Mouse (Mus musculus): ENCODE measurements around the gene Plekhg3. TPM values are rescaled to one million over a fixed set of nuclear protein-coding genes. Genes with fewer than 3 reads are reported as not detected.
A peak's percentile ranks its signal among the peaks of the same experiment; 100 is the strongest.

Gene Plekhg3
- polyA plus RNA-seq, 1 experiment, result 13.3 TPM

DNA sequence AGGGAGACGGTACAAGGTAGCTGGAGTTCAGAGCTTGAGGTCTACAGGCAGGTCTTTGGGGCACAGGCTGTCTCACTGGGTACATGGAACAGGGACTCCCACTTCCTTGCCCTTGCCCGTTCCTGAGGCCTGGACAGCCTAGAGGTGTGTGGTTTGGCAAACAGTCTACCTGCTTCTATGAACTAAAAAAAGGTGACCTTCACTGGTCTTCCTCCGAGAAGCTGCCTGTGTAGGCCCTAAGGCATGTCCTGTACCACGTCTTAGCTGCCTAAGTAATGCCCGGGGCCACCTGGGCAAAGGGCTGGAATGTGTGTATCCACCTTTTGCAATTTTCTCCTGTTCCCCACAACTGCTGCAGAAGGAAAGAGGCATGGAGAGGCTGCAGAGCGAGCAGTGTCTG, 42.7 kb downstream of the Plekhg3 start:
- no peak for DNase-seq (ENCODE audit: low read depth, low spot score)
- WGBS, result 93% methylated on average over 6 of the region's 6 CpGs

DNA sequence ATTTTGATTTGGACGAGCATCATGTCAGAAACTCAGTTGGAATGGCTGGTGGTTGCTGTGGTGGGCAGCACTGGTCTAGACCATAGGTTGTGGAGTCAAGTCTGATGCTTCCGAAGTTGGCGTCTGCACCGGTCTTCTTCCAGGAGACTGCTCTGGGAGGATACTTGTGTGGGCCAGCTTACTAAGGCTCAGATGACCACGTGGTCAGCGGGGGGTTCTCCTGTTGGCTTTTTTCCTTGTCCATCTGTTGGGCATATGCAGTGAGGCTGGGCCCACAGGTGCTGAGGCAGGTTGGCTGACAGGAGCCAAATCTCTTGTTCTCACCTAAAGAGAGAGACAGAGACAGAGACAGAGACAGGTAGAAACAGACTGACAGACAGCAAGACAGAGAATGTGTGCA, 44.1 kb downstream of the Plekhg3 start:
- DNase-seq (ENCODE audit: low read depth, low spot score), result no peak
- 95% methylated on average over 6 of the region's 6 CpGs for WGBS

GRCm38 (mm10) chr12:76576061-76576460, 45.4 kb downstream of the Plekhg3 start:
- WGBS, result 94% methylated on average over 9 of the region's 9 CpGs
- DNase-seq (ENCODE audit: low read depth, low spot score), result no peak

GRCm38 (mm10) chr12:76576806-76577205, 46.1 kb downstream of the Plekhg3 start:
- 95% methylated on average over 8 of the region's 8 CpGs for WGBS
- no peak for DNase-seq (ENCODE audit: low read depth, low spot score)

DNA sequence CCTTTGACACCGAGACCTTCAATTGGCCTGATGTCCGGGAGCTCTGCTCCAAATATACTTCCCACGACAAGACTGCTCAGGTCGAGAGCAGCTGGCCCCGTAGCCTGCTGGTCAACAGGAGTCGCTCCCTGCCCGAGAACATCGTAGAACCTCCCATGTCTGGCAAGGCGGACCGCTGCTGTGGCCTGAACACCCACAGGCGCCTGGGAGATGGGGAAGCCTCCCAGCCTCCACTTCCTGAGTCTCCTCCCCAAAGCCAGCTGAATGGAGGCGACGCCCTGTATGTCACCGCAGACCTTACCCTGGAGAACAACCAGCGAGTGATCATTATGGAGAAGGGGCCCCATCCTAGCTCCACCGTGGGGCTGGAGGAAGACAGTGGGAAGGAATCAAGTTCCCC, 47.2 kb downstream of the Plekhg3 start:
- WGBS, result 66% methylated on average over 16 of the region's 16 CpGs
- DNase-seq (ENCODE audit: low read depth, low spot score), result no peak

DNA sequence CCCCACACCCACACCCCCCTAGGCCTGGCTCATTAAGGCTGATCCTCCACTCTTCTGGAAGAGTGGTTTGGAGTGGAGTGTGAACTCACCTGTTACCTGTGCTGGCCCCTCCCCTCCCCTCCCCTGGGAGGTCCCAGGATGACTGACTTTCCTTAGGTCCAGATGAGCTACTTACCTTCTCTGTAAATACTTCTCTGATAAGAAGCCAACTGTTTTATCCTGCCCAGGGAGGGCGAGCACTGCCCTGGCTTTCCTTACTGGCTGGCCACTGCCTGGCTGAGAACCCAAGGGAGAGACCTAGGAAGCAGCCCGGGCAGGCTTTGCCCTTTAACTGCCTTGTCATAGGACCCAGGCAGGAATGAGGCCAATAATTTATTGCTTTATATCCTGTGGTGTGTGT, 47.8 kb downstream of the Plekhg3 start:
- 32% methylated on average over 2 of the region's 2 CpGs for WGBS
- no peak for DNase-seq (ENCODE audit: low read depth, low spot score)

- DNase-seq (ENCODE audit: low read depth, low spot score), result no peak
- 43% methylated on average over 1 of the region's 1 CpGs for WGBS
Measured at GRCm38 (mm10) chr12:76579806-76580205, 49.1 kb downstream of the Plekhg3 start.

DNA sequence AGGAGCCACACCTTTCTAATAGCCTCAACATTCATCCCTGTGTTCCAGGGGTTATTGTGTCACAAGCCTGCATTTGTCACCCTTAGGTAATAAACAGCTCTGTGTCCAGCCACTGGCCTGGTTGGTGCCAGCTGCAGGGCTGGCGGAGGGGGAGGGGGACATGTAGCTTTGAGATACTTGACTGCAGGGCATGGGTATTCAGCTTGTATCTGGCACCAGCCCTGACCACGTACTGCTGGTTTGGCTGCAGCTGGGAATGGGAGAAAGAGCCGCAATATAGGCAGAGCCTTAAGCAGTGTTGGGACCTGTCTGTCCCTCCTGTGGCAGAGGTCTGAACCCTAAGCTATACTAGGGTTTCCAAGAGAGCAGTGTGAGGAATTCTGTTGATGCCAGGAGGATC, 51.4 kb downstream of the Plekhg3 start:
- WGBS, result 88% methylated on average over 3 of the region's 3 CpGs
- no peak for DNase-seq (ENCODE audit: low read depth, low spot score)

GRCm38 (mm10) chr12:76582841-76583240, 52.1 kb downstream of the Plekhg3 start:
- 23% methylated on average over 6 of the region's 6 CpGs for WGBS
- no peak for DNase-seq (ENCODE audit: low read depth, low spot score)

- WGBS, result 96% methylated on average over 7 of the region's 7 CpGs
- no peak for DNase-seq (ENCODE audit: low read depth, low spot score)
Measured at GRCm38 (mm10) chr12:76583454-76583853, 52.8 kb downstream of the Plekhg3 start.

- no peak for DNase-seq (ENCODE audit: low read depth, low spot score)
Measured at GRCm38 (mm10) chr12:76585028-76585427, 54.3 kb downstream of the Plekhg3 start.

GRCm38 (mm10) chr12:76587357-76587756, 56.7 kb downstream of the Plekhg3 start:
- 64% methylated on average over 11 of the region's 11 CpGs for WGBS
- DNase-seq (ENCODE audit: low read depth, low spot score), result no peak

DNA sequence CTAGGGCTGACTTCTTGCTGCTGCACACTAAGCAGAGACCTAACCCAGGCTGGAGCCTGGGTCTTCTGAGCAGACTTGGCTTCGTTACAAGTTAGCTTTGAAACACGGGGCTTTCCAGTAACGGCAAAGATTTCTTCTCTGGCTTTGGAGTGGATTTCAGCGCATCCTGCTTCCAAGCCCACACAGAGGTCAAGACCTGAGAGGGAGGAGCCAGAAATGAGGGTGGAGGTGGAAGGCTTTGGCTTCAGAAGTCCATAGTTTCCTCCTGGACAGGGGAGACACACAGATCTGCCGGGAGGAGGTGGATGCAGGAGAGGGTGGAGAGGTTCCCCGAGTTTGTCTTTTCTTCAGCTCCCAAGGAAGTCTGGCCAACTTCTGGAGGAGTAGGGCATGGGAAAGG, 58.8 kb downstream of the Plekhg3 start:
- no peak for DNase-seq (ENCODE audit: low read depth, low spot score)
- 20% methylated on average over 6 of the region's 6 CpGs for WGBS

GRCm38 (mm10) chr12:76591037-76591436, 60.3 kb downstream of the Plekhg3 start:
- no peak for DNase-seq (ENCODE audit: low read depth, low spot score)

DNA sequence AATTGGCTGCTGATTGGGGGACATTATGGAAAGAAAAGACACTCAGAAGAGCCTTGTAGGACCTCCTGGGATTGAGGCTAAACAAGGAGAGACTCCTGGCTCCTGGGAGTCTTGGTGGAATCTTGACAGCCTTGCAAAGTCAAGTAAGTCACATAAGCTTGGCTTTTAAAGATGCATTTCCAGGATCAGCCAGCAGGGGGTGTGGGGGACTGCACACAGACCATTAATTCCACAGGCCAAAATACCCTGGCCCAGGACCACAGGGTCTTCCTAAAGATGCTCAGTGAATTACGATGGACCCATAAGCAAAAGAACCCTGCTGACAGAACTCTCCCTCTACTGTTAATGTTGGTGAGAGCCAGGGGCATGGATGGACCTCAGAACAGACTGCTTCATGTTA, 61.5 kb downstream of the Plekhg3 start:
- WGBS, result 62% methylated on average over 1 of the region's 1 CpGs
- DNase-seq (ENCODE audit: low read depth, low spot score), result no peak

More at GRCm38 (mm10) chr12:76591037-76591436, 60.3 kb downstream of the Plekhg3 start:
- 89% methylated on average over 3 of the region's 3 CpGs for WGBS

- no peak for DNase-seq (ENCODE audit: low read depth, low spot score)
- 82% methylated on average over 6 of the region's 6 CpGs for WGBS
Measured at GRCm38 (mm10) chr12:76593254-76593653, 62.6 kb downstream of the Plekhg3 start.

- DNase-seq (ENCODE audit: low read depth, low spot score), result peak; percentile 93
- WGBS, result 3% methylated on average over 7 of the region's 7 CpGs
Measured at GRCm38 (mm10) chr12:76593839-76594322, 63.2 kb downstream of the Plekhg3 start.

GRCm38 (mm10) chr12:76594556-76594955, 63.9 kb downstream of the Plekhg3 start:
- DNase-seq (ENCODE audit: low read depth, low spot score), result no peak
- WGBS, result 83% methylated on average over 3 of the region's 3 CpGs

- WGBS, result 82% methylated on average over 2 of the region's 2 CpGs
Measured at GRCm38 (mm10) chr12:76595830-76596229, 65.1 kb downstream of the Plekhg3 start.

DNA sequence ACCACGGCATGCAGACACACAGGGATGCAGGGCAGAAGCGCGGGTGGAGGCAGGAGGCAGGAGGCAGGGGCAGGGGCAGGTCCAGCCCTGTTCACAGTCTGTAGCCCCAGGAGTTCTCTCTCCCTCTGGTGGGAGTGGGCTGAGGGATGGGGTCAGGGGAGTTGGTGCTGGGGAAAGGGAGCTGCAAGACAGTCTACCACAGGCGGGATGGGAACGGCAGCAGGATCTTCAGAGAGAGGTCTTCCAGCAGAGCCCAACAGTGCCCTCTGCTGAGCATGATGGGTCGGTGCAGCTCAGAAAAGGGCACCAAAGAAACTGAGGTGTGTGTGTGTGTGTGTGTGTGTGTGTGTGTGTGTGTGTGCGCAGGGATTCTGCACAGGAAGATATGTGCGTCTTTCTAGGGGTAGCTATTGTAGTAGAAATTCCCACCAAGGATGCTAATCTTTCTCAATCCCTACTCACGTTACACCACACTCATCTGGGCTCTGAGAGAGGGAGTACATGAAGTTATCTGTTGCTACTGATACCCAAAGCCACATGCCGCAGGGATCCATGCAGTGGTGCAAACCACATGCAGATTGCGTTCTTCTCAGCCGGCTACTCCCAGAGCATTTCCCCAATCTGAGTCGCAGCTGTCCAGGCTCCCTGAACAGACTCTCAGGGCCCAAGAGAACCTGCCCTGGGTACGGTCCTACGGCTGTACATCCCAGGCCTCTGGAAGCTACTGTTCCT, 65.8 kb downstream of the Plekhg3 start:
- 60% methylated on average over 15 of the region's 15 CpGs for WGBS
- no peak for DNase-seq (ENCODE audit: low read depth, low spot score)

More at GRCm38 (mm10) chr12:76595830-76596229, 65.1 kb downstream of the Plekhg3 start:
- no peak for DNase-seq (ENCODE audit: low read depth, low spot score)

DNA sequence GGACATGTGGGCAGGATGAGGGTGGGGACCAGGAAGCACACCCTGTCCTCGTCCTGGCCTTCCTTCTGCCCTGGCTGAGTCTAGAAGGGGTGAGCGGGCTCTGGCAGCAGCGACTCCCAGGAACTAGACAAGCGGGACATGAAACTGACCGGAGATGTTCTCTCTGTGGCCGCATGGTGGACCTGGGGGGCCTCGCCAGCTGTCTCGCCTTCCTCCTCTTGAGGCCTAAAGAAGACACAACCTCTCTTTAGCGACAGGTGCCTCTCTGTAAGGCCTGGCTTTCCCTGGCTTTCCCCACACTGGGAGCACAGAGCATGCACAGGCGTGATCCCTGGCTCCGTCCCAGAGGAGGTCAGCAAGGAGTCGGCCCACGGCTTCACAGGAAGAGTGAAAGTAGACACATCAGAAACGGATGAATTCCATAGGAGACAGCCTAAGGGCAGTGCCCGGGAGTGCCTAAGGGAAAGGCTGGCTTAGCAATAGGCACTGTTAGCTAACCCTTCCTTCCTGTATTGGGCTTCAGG, 66.9 kb downstream of the Plekhg3 start:
- 60% methylated on average over 15 of the region's 15 CpGs for whole genome bisulfite sequencing

More for the DNA sequence above, 66.9 kb downstream of the Plekhg3 start:
- no peak for DNase-seq (ENCODE audit: low read depth, low spot score)

Measured in large intestine, adult 2 months (tissue).